Mouse (Mus musculus): Measurements from ENCODE around the gene Rpl22. TPM values are rescaled to one million over a fixed set of nuclear protein-coding genes. Genes with fewer than 3 reads are reported as not detected.
A peak's percentile ranks its signal among the peaks of the same experiment; 100 is the strongest.

Rpl22 gene
- polyA plus RNA-seq, 1 experiment from 2014 or later = 372 TPM

- DNase-seq (ENCODE audit: low spot score) (no peak), ATAC-seq (ENCODE audit: low FRiP score, low TSS enrichment) (no peak)
- Histone ChIP-seq H3K27ac (replicated peaks) (no peak overlapping the region), H3K4me2 (replicated peaks; ENCODE audit: low read depth) (no peak overlapping the region), H3K4me3 (ENCODE audit: low read depth, low read length) (no peak overlapping the region), H3K4me1 (replicated peaks; ENCODE audit: control insufficient read depth, insufficient read depth) (no peaks in the 10 kb centered on the region; the same call in 1 of the 2 replicates), H3K9me3 (ENCODE audit: control insufficient read depth, low read length) (no peaks in the 10 kb centered on the region), H3K27me3 (ENCODE audit: control insufficient read depth, insufficient read depth, low read length) (peaks cover 13% of the 10 kb centered on the region; the same call in 1 of the 2 replicates), H3K36me3 (ENCODE audit: control insufficient read depth, insufficient read depth, low read length) (no peaks in the 10 kb centered on the region), H3K9ac (ENCODE audit: low read length) (no peak overlapping the region)
- 13% methylated on average over 12 of the region's 12 CpGs for WGBS
- no peak for TF ChIP-seq CTCF (IDR thresholded peaks at IDR 0.05; ENCODE audit: low read depth)
- TF ChIP-seq EP300 (optimal IDR thresholded peaks at IDR 0.05) = no peak
Observed at GRCm38 (mm10) chr4:152292102-152292765, 33.3 kb upstream of the Rpl22 start.

DNA sequence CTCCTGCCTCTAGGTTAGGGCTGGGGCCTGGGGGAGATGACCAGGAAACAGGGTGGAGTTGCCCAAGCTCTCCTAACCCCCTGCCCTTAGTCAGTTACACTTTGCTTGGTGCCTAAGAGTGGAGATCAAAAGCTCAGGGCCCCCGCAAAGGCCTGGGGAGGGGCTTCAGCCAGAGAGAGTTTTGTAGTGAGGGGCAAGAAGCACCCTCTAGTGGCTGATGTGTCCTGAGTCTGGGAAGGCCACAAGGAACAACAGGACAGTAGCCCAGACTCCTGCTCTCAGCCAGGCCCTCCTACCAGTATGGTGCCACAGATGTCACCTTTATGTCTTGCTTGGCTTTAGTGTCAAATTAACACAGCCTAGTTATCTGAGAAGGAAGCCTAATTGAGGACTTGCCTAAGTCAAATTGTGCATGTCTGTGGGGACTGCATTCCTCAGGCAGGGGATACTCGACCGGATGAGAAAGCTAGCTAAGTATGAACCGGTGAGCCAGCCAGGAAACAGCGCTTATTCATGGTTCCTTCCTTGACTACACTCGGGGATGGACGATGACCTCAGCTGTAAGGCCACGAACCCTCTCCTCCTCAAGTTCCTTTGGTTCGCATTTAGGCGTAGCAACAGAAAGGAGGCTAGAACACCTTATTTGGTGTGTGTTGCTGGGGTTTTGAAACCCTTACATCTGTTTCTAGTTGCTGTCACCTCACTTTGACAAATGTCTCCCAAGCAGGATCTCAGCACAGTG, 31.2 kb upstream of the Rpl22 start:
- Histone ChIP-seq H3K9me3 (ENCODE audit: control insufficient read depth, low read length) (no peaks in the 10 kb centered on the region), H3K4me1 (replicated peaks; ENCODE audit: control insufficient read depth, insufficient read depth) (peaks cover 5% of the 10 kb centered on the region), H3K36me3 (ENCODE audit: control insufficient read depth, insufficient read depth, low read length) (no peaks in the 10 kb centered on the region), H3K4me3 (ENCODE audit: low read depth, low read length) (no peak overlapping the region), H3K9ac (ENCODE audit: low read length) (no peak overlapping the region), H3K27ac (replicated peaks) (no peak overlapping the region), H3K27me3 (ENCODE audit: control insufficient read depth, insufficient read depth, low read length) (peaks cover 10% of the 10 kb centered on the region; the same call in 1 of the 2 replicates), H3K4me2 (replicated peaks; ENCODE audit: low read depth) (no peak overlapping the region)
- no peak for DNase-seq (ENCODE audit: low spot score)
- ATAC-seq (ENCODE audit: low FRiP score, low TSS enrichment) = no peak
- TF ChIP-seq CTCF (IDR thresholded peaks at IDR 0.05; ENCODE audit: low read depth) (peak; percentile 47), EP300 (optimal IDR thresholded peaks at IDR 0.05) (no peak)
- 48% methylated on average over 10 of the region's 10 CpGs for WGBS

DNA sequence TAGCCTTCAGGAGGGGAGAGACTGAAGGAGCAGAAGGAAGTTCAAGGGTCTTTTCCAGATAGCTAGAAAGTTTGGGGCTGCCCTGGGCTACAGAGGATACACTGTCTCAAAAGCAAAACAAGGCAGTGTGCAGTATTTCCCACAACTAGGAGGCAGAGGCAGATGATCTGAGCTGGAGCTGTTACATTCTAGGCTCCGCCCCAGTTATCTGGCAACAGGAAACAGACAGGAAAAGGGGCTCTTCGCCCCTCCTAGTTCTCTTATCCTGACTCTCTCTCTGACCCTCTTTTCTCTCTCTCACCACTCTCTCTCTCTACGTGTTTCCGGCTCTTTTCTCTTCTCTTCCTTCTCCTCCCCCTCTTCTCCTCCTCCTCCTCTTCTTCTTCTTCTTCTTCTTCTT, 29.6 kb upstream of the Rpl22 start:
- H3K36me3 ChIP-seq (ENCODE audit: control insufficient read depth, insufficient read depth, low read length) = peaks cover 5% of the 10 kb centered on the region
- no peak overlapping the region for H3K9ac ChIP-seq (ENCODE audit: low read length)
- H3K4me1 ChIP-seq (replicated peaks; ENCODE audit: control insufficient read depth, insufficient read depth) = peaks cover 5% of the 10 kb centered on the region; the same call in 1 of the 2 replicates
- 25% methylated on average over 4 of the region's 4 CpGs for WGBS
- peaks cover 3% of the 10 kb centered on the region; the same call in 1 of the 2 replicates for H3K27me3 ChIP-seq (ENCODE audit: control insufficient read depth, insufficient read depth, low read length)
- no peak for TF ChIP-seq CTCF (IDR thresholded peaks at IDR 0.05; ENCODE audit: low read depth)
- no peak for TF ChIP-seq EP300 (optimal IDR thresholded peaks at IDR 0.05)
- DNase-seq (ENCODE audit: low spot score) = no peak
- no peak for ATAC-seq (ENCODE audit: low FRiP score, low TSS enrichment)
- no peak overlapping the region for H3K4me3 ChIP-seq (ENCODE audit: low read depth, low read length)
- H3K4me2 ChIP-seq (replicated peaks; ENCODE audit: low read depth) = no peak overlapping the region
- H3K27ac ChIP-seq (replicated peaks) = no peak overlapping the region
- H3K9me3 ChIP-seq (ENCODE audit: control insufficient read depth, low read length) = no peaks in the 10 kb centered on the region

DNA sequence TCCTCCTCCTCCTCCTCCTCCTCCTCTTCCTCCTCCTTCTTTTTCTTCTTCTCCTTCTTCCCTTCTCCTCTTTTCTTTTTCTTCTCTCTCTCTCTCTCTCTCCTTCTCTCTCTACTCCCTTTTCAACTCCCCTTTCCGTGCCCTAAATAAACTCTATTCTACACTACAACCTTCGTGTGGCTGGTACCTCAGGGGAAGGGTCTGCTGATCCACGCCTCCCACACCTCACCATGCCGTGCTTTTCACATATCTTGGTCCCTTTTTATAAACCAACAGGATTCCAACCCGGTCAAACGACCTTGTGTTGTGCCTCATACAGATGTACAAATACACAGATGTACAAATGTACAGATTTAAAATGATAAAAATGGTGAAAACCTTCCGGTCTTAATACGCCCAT, 29.2 kb upstream of the Rpl22 start:
- Histone ChIP-seq H3K4me2 (replicated peaks; ENCODE audit: low read depth) (peak overlapping the region; percentile 68), H3K27ac (replicated peaks) (peak overlapping the region; percentile 78), H3K9me3 (ENCODE audit: control insufficient read depth, low read length) (no peaks in the 10 kb centered on the region), H3K36me3 (ENCODE audit: control insufficient read depth, insufficient read depth, low read length) (peaks cover 5% of the 10 kb centered on the region), H3K27me3 (ENCODE audit: control insufficient read depth, insufficient read depth, low read length) (no peaks in the 10 kb centered on the region), H3K4me3 (ENCODE audit: low read depth, low read length) (peak overlapping the region; percentile 95), H3K4me1 (replicated peaks; ENCODE audit: control insufficient read depth, insufficient read depth) (peaks cover 5% of the 10 kb centered on the region; the same call in 1 of the 2 replicates), H3K9ac (ENCODE audit: low read length) (peak overlapping the region; percentile 57; the same call in 1 of the 2 replicates)
- WGBS = 7% methylated on average over 8 of the region's 8 CpGs
- TF ChIP-seq CTCF (IDR thresholded peaks at IDR 0.05; ENCODE audit: low read depth) (no peak), EP300 (optimal IDR thresholded peaks at IDR 0.05) (no peak)
- ATAC-seq (ENCODE audit: low FRiP score, low TSS enrichment) (no peak), DNase-seq (ENCODE audit: low spot score) (no peak)

DNA sequence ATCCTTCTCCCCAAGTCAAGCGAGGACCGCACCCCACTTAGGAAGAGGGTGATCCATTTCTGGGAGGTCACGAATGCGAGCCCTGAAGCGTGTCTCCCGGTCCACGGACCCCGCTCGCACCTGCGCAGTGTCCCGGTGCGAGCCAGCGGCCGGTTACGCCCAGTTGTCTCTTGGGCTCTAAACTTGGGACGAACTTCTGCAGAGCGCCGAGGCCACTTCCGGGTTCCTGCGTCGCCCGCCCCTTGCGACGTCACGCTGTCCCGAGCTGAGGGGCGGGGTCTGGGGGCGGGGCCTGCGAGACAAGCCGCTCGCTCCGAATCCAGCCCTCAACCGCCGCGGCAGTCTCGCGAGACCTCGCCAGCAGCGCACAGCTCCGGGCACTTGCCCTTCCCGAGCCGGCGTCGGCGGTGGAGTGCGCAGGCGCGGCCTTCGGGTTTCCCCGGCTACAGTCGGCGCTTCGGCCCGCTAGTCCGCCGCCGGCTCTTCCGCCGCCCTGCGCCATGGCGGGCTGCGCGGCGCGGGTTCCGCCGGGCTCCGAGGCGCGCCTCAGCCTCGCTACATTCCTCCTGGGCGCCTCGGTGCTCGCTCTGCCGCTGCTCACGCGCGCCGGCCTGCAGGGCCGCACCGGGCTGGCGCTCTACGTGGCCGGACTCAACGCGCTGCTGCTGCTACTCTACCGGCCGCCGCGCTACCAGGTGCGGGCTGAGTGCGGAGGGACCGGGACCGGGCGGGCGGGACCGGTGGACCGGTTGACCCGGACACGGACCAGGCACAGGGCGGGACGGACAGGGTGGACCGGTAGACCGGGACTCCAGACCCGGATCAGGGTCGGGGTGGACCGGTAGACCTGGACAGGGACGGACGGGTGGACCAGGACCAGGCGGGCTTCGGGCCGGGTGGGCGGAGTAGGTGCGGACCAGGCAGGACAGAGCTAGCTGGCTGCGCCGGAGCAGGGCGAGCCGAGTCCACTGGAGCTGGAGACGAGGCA, 28.4 kb upstream of the Rpl22 start, which contains the start of gene Icmt:
Gene Icmt (plus strand): TSS at position 354 of the 988 bp plus-strand sequence.
- Histone ChIP-seq H3K4me1 (replicated peaks; ENCODE audit: control insufficient read depth, insufficient read depth) (peaks cover 5% of the 10 kb centered on the region; the same call in 1 of the 2 replicates), H3K27ac (replicated peaks) (peak within 1 kb of the TSS; percentile 85), H3K9ac (ENCODE audit: low read length) (peak within 1 kb of the TSS; percentile 94), H3K4me2 (replicated peaks; ENCODE audit: low read depth) (peak within 1 kb of the TSS; percentile 96), H3K4me3 (ENCODE audit: low read depth, low read length) (peak within 1 kb of the TSS; percentile 95), H3K27me3 (ENCODE audit: control insufficient read depth, insufficient read depth, low read length) (no peaks in the 10 kb centered on the region), H3K9me3 (ENCODE audit: control insufficient read depth, low read length) (no peaks in the 10 kb centered on the region), H3K36me3 (ENCODE audit: control insufficient read depth, insufficient read depth, low read length) (peaks cover 5% of the 10 kb centered on the region)
- DNase-seq (ENCODE audit: low spot score) (peak; percentile 100), ATAC-seq (ENCODE audit: low FRiP score, low TSS enrichment) (peak; percentile 97)
- TF ChIP-seq CTCF (IDR thresholded peaks at IDR 0.05; ENCODE audit: low read depth) (no peak), EP300 (optimal IDR thresholded peaks at IDR 0.05) (peak; percentile 97)
- WGBS = under 1% methylated on average over 108 of the region's 119 CpGs
